Mouse (Mus musculus) MEL-GATA-1-ER (cell line): ENCODE measurements around the gene Senp3.
A peak's percentile ranks its signal among the peaks of the same experiment; 100 is the strongest.
"Not testable (repeated sequence)": the region's sequence is repeated elsewhere in the genome, so short reads cannot be mapped to it uniquely, and the experiment has no call there.

Experiments
- DNase-seq: peaks from one replicate; pipeline ENCODE4 v3.0.0-alpha.2; 2012; ENCODE audit warnings: low read depth; ENCODE audit errors: extremely low read depth

Gene Senp3

DNA sequence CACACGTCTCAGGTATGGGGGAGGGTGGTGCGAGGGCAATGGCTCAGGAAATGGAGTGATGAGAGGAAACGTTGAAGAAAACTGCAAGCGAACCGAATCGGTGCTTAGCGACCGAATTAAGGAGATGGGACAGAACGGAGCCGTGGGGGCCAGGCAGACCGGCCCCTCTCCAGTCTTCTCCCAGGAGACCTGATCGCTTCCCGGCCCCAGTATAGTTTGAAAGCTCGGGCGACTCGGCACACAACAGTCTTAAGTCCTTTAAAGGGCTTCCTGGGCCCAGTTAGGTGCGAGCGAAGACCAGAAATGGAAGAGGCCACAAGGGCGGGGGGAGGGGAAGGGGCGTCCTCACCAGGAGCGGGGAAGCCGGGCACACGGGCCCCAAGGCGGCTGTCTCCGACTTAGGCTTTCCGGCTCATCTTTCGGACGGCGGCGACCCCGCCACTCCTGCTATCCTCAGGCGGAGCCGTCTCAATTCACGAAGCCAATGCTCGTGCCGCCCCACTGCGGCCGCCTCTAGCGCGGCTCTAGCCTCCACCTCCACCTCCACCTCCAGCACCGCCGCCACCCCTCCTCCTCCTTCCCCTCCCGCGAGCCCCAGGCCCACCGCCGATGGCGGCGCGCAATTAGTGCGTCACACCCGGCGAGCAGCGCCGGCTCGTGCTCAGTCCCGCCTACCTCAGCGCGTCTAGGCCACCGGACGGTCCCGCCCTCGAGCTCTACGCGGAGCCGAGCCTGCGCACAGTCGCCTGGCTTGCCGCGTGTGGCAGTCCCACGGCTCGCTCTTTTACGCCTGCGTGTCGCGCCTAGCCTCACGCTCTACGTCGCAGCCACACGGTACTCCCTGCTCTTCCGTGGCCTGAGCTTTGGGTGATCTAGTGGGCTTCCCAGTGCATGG, at the start of gene Senp3:
Gene Senp3 (minus strand): TSS at position 771 of the 895 bp plus-strand sequence.
- peak; percentile 82 for DNase-seq

DNA sequence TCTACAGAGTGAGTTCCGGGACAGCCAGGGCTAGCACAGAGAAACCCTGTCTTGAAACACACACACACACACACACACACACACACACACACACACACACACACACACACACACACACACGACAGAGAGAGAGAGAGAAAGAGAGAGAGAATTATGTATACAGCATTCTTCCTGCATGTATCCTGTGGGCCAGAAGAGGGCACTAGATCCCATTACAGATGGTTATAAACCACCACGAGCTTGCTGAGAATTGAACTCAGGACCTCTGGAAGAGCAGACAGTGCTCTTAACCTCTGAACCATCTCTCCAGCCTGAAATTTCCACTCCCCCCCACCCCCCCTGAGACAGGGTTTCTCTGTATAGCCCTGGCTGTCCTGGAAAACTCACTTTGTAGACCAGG, 49.5 kb upstream of the Senp3 start:
- DNase-seq = not testable (repeated sequence)

- DNase-seq = peak; percentile 78
Observed at GRCm38 (mm10) chr11:69729063-69729462, 47.2 kb upstream of the Senp3 start.

DNA sequence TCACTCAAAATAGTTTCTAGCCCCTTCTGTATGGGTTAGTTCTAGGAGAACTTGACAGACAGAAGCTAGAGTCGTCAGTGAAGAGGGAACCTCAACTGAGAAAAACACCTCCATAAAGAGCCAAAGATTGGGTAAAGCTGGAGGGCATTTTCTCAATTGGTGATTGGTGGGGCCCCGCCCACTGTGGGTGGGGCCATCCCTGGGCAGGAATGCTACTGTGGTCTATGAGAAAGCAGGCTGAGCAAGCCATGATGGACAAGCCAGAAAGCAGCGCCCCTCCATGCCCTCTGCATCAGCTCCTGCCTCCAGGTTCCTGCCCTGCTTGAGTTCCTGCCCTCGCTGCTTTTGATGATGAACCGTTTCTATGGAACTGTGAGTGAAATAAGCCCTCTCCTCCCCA, 44.1 kb upstream of the Senp3 start:
- DNase-seq = peak; percentile 39

DNA sequence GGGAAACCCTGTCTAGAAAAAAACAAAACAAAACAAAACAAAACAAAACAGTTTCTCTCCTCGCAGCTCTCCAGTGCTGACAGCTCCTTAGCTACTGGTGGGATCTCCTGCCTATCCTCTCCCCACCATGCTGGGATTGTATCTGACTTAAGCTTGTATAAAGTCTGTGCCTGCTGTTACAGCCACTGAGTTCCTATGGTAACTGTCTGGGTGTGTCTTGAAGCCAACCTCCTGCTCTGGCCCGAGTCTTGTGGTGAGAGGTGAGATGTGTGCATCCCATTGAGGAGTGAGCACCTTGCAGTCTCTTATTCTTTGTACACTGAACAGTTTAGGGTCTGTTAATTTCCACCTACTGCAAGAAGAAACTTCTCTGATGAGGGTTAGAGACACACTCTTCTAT, 41.2 kb upstream of the Senp3 start:
- DNase-seq = no peak

GRCm38 (mm10) chr11:69720852-69721251, 39.0 kb upstream of the Senp3 start:
- no peak for DNase-seq

DNA sequence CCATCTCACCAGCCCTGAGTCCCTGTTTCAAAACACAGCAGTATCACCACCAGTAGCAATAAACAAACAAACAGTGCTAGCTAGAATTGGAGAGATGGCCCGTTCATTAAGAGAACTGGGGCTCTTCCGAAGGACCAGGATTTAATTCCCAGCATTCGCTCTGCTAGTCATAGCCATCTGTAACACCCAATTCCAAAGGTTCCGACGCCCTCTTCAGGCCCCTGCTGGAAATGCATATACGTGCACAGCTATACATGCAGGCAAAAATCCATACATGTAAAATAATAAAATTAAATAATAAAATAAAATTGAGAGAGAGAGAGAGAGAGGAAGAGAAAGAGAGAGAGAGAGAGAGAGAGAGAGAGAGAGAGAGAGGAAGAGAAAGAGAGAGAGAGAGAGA, 37.5 kb upstream of the Senp3 start:
- no peak for DNase-seq

- no peak for DNase-seq
Observed at GRCm38 (mm10) chr11:69718661-69719060, 36.8 kb upstream of the Senp3 start.

DNA sequence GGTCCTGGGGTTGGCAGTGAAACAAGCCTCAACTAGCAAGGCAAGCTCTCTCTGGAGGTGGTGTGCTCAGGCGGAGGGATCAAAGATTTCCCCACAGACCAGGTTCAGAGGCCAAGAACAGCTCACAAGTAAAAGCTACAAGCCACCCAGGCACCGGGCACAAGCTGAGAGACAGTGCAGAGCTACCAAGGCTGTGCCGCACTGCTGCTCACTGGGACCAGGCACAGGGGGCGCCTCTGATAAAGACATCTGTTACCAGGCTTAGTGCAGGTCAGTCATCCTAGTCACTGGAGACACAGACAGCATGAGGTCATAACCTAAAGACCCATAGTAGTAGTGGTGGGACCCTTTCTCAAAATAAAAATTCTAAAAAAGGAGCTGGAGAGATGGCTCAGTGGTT, 35.1 kb upstream of the Senp3 start:
- no peak for DNase-seq

DNA sequence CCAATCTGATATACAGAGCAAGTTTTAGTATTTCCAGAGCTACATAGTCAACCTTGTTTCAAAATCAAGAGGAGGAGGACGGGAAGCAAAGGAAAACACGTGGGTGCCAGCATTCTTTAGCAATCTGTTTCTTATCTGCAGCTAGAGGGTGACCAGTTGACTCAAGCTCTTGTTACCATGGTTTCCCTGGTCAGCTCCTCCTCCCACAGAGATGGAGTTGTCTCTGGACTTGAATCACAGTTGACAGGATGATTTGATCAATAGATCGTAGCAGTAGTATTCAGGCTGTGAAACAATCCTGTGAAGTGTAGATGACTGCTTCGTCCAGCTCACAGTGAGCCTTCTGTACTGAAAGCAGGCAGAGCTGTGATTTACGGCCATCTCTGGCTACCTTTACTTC, 34.0 kb upstream of the Senp3 start:
- DNase-seq = no peak

DNA sequence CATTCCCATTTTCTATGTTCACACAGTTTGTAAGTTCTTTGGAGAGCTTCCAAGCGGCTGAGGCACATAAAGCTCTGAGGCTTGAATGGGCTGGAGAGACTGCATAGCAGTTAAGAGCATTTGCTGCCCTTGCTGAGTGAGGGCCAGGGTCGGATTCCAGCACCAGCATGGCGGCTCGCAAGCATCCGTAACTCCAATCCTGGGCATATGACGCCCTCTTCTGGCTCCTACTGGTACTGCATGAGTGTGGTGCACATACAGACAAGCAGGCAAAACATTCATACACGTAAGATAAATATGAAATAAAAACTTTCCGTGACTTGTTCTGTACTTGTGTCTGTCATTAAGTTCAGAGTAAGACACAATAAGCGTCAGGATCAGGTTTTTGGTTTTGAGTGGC, 33.6 kb upstream of the Senp3 start:
- DNase-seq = no peak

GRCm38 (mm10) chr11:69714636-69715329, 32.9 kb upstream of the Senp3 start:
- no peak for DNase-seq

- DNase-seq = no peak
Observed at GRCm38 (mm10) chr11:69712954-69713672, 31.2 kb upstream of the Senp3 start.

DNA sequence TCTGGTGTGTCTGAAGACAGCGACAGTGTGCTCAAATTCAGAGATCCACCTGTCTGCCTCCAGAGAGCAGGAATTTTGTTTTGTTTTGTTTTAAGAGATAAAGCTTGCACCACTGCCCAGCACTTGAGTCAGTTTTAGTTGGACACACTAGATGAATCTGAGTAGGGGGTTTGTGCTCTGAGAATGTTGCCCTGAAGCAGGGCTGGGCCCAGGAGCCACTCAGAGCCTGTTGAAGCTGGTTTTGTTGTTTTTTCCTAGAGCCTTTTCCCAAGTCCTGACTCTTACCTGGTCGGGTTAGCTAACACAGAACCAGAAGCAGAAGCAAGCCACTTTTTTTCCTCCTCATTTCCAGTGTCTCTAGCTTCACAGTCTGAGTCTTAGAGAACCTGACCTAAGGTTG, 29.2 kb upstream of the Senp3 start:
- DNase-seq = no peak

DNA sequence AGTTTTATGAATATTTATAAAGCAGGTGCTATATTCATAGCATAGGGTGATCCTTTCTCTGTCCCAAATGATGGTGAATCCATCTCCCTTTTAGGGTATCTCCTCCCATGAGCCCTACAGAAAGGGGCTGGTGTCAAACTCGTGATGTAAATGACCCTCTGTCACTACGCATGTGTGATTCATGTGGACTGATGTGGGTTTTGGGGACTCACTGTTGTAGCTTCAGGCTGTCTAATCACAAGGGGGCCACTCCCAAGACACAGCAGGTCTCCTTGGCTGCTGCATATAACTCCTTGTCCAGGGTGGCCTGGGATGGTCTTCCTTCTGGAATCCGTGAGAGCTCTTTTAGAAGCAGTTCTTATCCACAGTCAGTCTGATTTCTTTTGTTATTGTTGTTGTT, 28.6 kb upstream of the Senp3 start:
- no peak for DNase-seq

DNA sequence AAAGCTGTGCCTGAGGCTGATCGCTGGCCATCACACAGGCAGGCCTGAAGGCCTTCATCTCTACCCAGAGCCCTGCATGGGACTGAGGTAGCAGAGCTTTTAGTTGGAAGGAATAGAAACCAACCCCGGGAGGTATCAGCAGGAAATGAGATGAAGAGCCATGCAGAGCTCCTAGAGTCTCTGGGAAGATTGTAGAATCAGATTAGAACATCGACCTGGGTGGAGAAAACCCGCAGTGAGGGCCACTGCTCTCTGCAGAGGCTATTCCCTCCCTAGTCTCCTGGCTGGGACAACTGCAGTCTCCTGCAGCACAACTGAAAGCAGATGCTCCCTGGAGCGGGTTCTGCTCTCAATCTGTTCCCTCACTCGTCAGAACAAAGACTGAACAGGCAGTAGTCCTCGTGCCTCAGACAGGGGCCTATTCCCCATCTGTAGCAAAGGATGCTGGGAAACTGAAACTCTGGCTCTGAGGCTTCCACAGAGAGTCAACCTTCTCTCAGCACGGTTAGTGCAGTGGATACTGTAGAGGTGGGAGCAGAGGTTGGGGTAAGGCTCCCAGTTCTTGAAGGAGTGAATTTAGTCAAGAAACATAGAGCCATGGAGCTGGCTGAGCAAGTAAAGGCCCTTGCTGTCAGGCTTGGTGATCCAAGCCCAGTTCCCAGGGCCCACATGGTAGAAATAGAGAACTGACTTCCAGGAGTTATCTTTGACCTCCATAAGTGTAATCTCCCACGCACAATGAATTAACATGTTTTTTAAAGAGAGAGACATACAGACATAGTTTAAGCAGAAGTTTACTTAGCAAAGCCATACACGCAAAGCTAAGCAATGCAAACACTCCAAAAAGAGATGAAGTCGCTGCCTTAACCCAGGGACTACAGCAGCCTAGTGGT, 27.9 kb upstream of the Senp3 start:
- no peak for DNase-seq

- no peak for DNase-seq
Observed at GRCm38 (mm10) chr11:69708614-69709265, 26.9 kb upstream of the Senp3 start.

GRCm38 (mm10) chr11:69707873-69708381, 26.0 kb upstream of the Senp3 start:
- no peak for DNase-seq

DNA sequence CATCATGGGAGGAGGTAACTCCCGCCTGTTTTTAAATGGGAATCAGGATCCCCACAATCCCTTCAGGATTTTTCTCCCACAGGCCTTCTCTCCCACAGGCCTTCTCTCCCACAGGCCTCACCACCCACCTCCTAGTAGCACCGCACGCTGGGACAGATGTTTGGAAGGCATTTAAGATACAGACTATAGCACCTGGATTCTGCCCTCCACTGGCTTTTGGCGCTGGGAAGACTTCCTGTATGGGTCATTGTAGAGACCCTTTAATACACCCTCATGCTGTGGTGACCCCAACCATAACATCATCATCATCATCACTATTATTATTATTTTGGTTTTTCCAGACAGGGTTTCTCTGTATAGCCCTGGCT, 25.6 kb upstream of the Senp3 start:
- DNase-seq = no peak

DNA sequence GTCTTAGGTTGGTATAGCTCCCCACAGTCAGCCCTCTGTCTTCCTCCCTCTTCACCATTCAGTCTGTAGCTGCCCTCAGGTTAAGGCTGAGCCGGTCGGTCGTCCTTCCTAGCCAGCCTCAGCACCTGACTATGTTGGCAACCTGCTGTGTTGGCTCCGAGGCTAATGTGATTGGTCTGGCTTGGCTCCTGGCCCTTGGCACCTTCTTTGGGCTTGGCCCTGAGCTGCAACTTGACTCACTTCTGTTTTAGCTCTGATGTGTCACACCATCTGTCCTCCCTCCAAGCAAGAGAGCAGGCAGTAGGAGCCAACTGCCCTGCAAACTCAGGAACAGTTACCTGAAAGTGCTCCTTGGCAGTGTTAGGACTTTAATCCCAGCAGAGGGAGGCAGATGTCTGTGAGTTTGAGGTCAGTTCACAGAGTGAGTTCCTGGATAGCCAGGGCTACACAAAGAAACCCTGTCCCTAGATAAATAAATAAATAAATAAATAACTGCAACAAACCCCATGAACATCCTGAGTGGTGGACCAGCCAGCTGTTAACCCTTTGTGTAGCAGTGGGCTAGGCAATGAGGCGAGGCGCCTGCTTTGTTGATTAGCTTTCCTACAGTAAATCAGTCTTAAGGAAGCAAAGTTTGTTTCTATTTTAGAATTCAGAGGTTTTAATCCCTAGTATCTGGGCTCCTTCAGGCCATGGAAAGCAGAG, 25.0 kb upstream of the Senp3 start:
- no peak for DNase-seq
